ENCODE assay signal across 13 mouse cellular contexts in the genomic region with DNA sequence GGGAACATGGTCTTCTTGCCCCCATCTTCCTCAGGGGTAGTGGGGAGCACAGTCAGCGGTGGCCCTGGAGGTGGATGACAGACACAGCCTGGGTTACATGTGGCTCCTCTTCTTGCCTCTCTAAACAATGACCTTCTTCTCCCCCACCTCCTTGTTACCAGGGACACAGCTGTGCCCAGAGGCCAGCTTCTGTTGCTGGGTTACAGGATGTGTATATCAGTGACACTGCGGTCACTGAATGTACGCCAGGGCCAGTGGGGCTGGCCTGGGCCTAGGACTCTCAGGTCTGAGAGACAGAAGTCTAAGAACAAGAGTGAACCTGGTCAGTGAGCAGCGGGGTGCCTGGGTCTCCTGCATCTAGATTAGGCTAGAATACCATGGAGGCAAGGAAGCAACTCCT. TPM values are rescaled to one million over a fixed set of nuclear protein-coding genes. Genes with fewer than 3 reads are reported as not detected.
A peak's percentile ranks its signal among the peaks of the same experiment; 100 is the strongest.
DNase-seq lines count a peak whose midpoint lies in the region; ATAC-seq lines count a peak whose summit lies in the region.
"Had no signal": no experiment of that assay in that cellular context is flagged by ENCODE, and none has a peak within 500 bp of the region (broad histone marks: within the 10 kb centered on the region; RNA-seq: fewer than 3 reads in every experiment).

No protein-coding gene starts in this region.

- intact Hi-C loops in heart, postnatal 36 days (cut with DNase I): no loop called here

- H3K4me1 ChIP-seq in heart, embryonic 11.5 days (ENCODE audit: control insufficient read depth, insufficient read depth, low read length): peaks cover 45% of the 10 kb centered on the region
- peaks cover 36% of the 10 kb centered on the region for H3K4me1 ChIP-seq in forebrain, embryonic 13.5 days
- H3K4me1 ChIP-seq in midbrain, embryonic 12.5 days: peaks cover 44% of the 10 kb centered on the region

- no peak overlapping the region for H3K9ac ChIP-seq in heart, embryonic 11.5 days (ENCODE audit: low read depth, low read length)
- no peak overlapping the region for H3K9ac ChIP-seq in forebrain, embryonic 13.5 days
- no peak overlapping the region for H3K9ac ChIP-seq in midbrain, embryonic 12.5 days (replicated peaks)
- H3K9ac ChIP-seq: lung, embryonic 14.5 days had no signal

- DNase-seq in heart, postnatal 36 days: no peak
- DNase-seq in Muller cell, postnatal 12 days (ENCODE audit: inconsistent ontology term): peak; percentile 66
- DNase-seq in cerebellum, adult 8-10 months: no peak
- DNase-seq: adrenal gland, postnatal 36 days; cerebellum, adult 9-10 months; gastrocnemius, postnatal 25 days; kidney, adult 9 months; lung, embryonic 14.5 days; thymus, postnatal 14 days had no signal

- H3K27me3 ChIP-seq in heart, embryonic 11.5 days (ENCODE audit: control insufficient read depth, insufficient read depth, low read length): no peaks in the 10 kb centered on the region
- no peaks in the 10 kb centered on the region for H3K27me3 ChIP-seq in forebrain, embryonic 13.5 days
- H3K27me3 ChIP-seq in midbrain, embryonic 12.5 days: no peaks in the 10 kb centered on the region

- H3K27ac ChIP-seq in heart, embryonic 11.5 days (ENCODE audit: low read depth, low read length): 0 out of 2 replicates have a peak overlapping the region, but pooled peaks have one; percentile 7
- 0 out of 2 replicates have a peak overlapping the region, but pooled peaks have one; percentile 7 for H3K27ac ChIP-seq in forebrain, embryonic 13.5 days
- peak overlapping the region; percentile 98 for H3K27ac ChIP-seq in midbrain, embryonic 12.5 days (replicated peaks)

- WGBS in heart, embryonic 11.5 days (ENCODE audit: insufficient replicate concordance): 80% methylated on average over 4 of the region's 4 CpGs
- WGBS in forebrain, embryonic 13.5 days: 76% methylated on average over 4 of the region's 4 CpGs
- WGBS in midbrain, embryonic 12.5 days: 71% methylated on average over 4 of the region's 4 CpGs

- no peak overlapping the region for H3K4me3 ChIP-seq in heart, embryonic 11.5 days (ENCODE audit: low read depth, low read length)
- H3K4me3 ChIP-seq in forebrain, embryonic 13.5 days: no peak overlapping the region
- H3K4me3 ChIP-seq in midbrain, embryonic 12.5 days: no peak overlapping the region

- H3K9me3 ChIP-seq in heart, embryonic 11.5 days (replicated peaks; ENCODE audit: control insufficient read depth, low read length): no peaks in the 10 kb centered on the region
- no peaks in the 10 kb centered on the region for H3K9me3 ChIP-seq in forebrain, embryonic 13.5 days (replicated peaks)
- H3K9me3 ChIP-seq in midbrain, embryonic 12.5 days: no peaks in the 10 kb centered on the region

- H3K4me2 ChIP-seq in heart, embryonic 11.5 days: no peak overlapping the region
- no peak overlapping the region for H3K4me2 ChIP-seq in forebrain, embryonic 13.5 days
- no peak overlapping the region for H3K4me2 ChIP-seq in midbrain, embryonic 12.5 days (replicated peaks)
- H3K4me2 ChIP-seq: lung, embryonic 14.5 days had no signal

- ATAC-seq in heart, embryonic 11.5 days (replicated peaks; ENCODE audit: insufficient number of reproducible peaks, low FRiP score, low TSS enrichment): no peak
- ATAC-seq in forebrain, embryonic 13.5 days: no peak
- ATAC-seq in midbrain, embryonic 12.5 days (ENCODE audit: low FRiP score, low read depth): no peak
- no peak for ATAC-seq in megakaryocyte progenitor cell, adult 5-6 weeks (replicated peaks; ENCODE audit: poor library complexity)

- H3K36me3 ChIP-seq in heart, embryonic 11.5 days (ENCODE audit: control insufficient read depth, insufficient read depth, low read length): peaks cover 24% of the 10 kb centered on the region
- H3K36me3 ChIP-seq in forebrain, embryonic 13.5 days (ENCODE audit: poor library complexity, severe bottlenecking): peaks cover 64% of the 10 kb centered on the region
- H3K36me3 ChIP-seq in midbrain, embryonic 12.5 days: peaks cover 63% of the 10 kb centered on the region

RNA-seq across cellular contexts. Expression of gene Sema3b, which starts 6.0 kb away (rescaled TPM):
- 5.1 and 5.3 TPM in 2 replicates for polyA plus RNA-seq in heart, embryonic 11.5 days (2014; fragmentation: Nextera tagmentation; extraction: Ambion mirVana)
- 10 to 100 TPM; 18.5 to 22.0 TPM for total RNA-seq in heart, postnatal 36 days (2021)
- 1.8 and 2.0 TPM in 2 replicates for polyA plus RNA-seq in forebrain, embryonic 13.5 days (2015; fragmentation: Nextera tagmentation; extraction: Ambion mirVana)
- 3.2 TPM in 2 replicates for polyA plus RNA-seq in midbrain, embryonic 12.5 days (2016; fragmentation: Nextera tagmentation; extraction: Ambion mirVana)
- total RNA-seq in megakaryocyte progenitor cell, adult 5-6 weeks (2015): not detected in 2 replicates
- total RNA-seq in megakaryocyte progenitor cell, adult 5-6 weeks (2017): not detected in 2 replicates

RNA-seq across cellular contexts. Expression of gene Gnai2, which starts 20.1 kb away (rescaled TPM):
- polyA plus RNA-seq in heart, embryonic 11.5 days (2014; fragmentation: Nextera tagmentation; extraction: Ambion mirVana): 308 and 316 TPM in 2 replicates
- 100 to 1,000 TPM; 248 to 259 TPM for total RNA-seq in heart, postnatal 36 days (2021)
- polyA plus RNA-seq in forebrain, embryonic 13.5 days (2015; fragmentation: Nextera tagmentation; extraction: Ambion mirVana): 397 and 426 TPM in 2 replicates
- 635 and 641 TPM in 2 replicates for polyA plus RNA-seq in midbrain, embryonic 12.5 days (2016; fragmentation: Nextera tagmentation; extraction: Ambion mirVana)
- total RNA-seq in megakaryocyte progenitor cell, adult 5-6 weeks (2015): 333 and 362 TPM in 2 replicates
- total RNA-seq in megakaryocyte progenitor cell, adult 5-6 weeks (2017): 423 and 432 TPM in 2 replicates

RNA-seq across cellular contexts. Expression of gene Ifrd2, which starts 27.6 kb away (rescaled TPM):
- 57.5 and 59.1 TPM in 2 replicates for polyA plus RNA-seq in heart, embryonic 11.5 days (2014; fragmentation: Nextera tagmentation; extraction: Ambion mirVana)
- total RNA-seq in heart, postnatal 36 days (2021): 10 to 100 TPM; 48.4 to 51.2 TPM
- 15.4 and 20.8 TPM in 2 replicates for polyA plus RNA-seq in forebrain, embryonic 13.5 days (2015; fragmentation: Nextera tagmentation; extraction: Ambion mirVana)
- polyA plus RNA-seq in midbrain, embryonic 12.5 days (2016; fragmentation: Nextera tagmentation; extraction: Ambion mirVana): 20.1 and 21.1 TPM in 2 replicates
- total RNA-seq in megakaryocyte progenitor cell, adult 5-6 weeks (2015): 68.0 and 93.4 TPM in 2 replicates
- total RNA-seq in megakaryocyte progenitor cell, adult 5-6 weeks (2017): 31.5 and 72.4 TPM in 2 replicates

RNA-seq across cellular contexts. Expression of gene Hyal3, which starts 34.4 kb away (rescaled TPM):
- polyA plus RNA-seq in heart, embryonic 11.5 days (2014; fragmentation: Nextera tagmentation; extraction: Ambion mirVana): 0.14 and 0.33 TPM in 2 replicates
- under 1 TPM; 0.36 to 0.46 TPM for total RNA-seq in heart, postnatal 36 days (2021)
- 1.1 and 1.5 TPM in 2 replicates for polyA plus RNA-seq in forebrain, embryonic 13.5 days (2015; fragmentation: Nextera tagmentation; extraction: Ambion mirVana)
- 0.41 and 1.1 TPM in 2 replicates for polyA plus RNA-seq in midbrain, embryonic 12.5 days (2016; fragmentation: Nextera tagmentation; extraction: Ambion mirVana)
- 1.4 and 1.7 TPM in 2 replicates for total RNA-seq in megakaryocyte progenitor cell, adult 5-6 weeks (2015)
- 0.58 TPM in 1 of 2 replicates, not detected in the other for total RNA-seq in megakaryocyte progenitor cell, adult 5-6 weeks (2017)

RNA-seq across cellular contexts. Expression of gene Naa80, which starts 36.3 kb away (rescaled TPM):
- 12.2 and 15.2 TPM in 2 replicates for polyA plus RNA-seq in heart, embryonic 11.5 days (2014; fragmentation: Nextera tagmentation; extraction: Ambion mirVana)
- 10 to 100 TPM; 16.6 to 19.1 TPM for total RNA-seq in heart, postnatal 36 days (2021)
- 14.5 and 17.9 TPM in 2 replicates for polyA plus RNA-seq in forebrain, embryonic 13.5 days (2015; fragmentation: Nextera tagmentation; extraction: Ambion mirVana)
- 14.5 and 14.7 TPM in 2 replicates for polyA plus RNA-seq in midbrain, embryonic 12.5 days (2016; fragmentation: Nextera tagmentation; extraction: Ambion mirVana)
- total RNA-seq in megakaryocyte progenitor cell, adult 5-6 weeks (2015): 9.3 and 15.4 TPM in 2 replicates
- 9.3 and 10.4 TPM in 2 replicates for total RNA-seq in megakaryocyte progenitor cell, adult 5-6 weeks (2017)

Comparison
In these comparisons a context has a peak if more than half of its experiments do, and no peak if none do; other contexts are left out.
1. H3K27ac ChIP-seq: peak in every context shown above with its lines; median percentile 98 in midbrain, embryonic 12.5 days; 7 in heart, embryonic 11.5 days; 7 in forebrain, embryonic 13.5 days.